Mouse (Mus musculus): ENCODE results near the gene Cd47.

DNA sequence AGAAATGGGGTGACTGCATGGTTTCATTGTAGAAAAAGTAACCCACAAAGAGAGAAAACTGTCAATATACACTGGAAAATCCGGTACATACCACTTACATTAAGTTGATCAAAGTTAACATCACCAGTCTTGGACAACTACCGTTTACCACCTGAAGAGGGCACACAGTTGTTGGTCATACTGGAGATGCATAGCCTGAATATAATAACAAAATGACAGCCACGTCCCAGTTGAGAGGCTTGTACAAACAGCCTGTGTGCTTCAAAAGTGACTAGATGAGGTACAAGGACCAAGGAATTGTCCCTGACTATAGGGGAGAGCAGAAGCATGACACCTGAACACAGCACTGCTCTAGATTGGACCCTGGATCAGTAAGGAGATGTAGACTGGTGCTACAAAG is 34.0 kb upstream of the Cd47 start:
- TF ChIP-seq CTCF (conservative IDR thresholded peaks at IDR 0.05; ENCODE audit: low read length) (no peak; the same call in 1 of the 2 replicates), NANOG (IDR thresholded peaks at IDR 0.05; ENCODE audit: borderline replicate concordance, low read length) (no peak), POU5F1 (IDR thresholded peaks at IDR 0.05; ENCODE audit: borderline replicate concordance, low read length) (no peak)

Data from E14TG2a.4 (cell line).